Mouse (Mus musculus) CH12.LX (cell line): ENCODE data around the gene Pheta1. TPM values are rescaled to one million over a fixed set of nuclear protein-coding genes. Genes with fewer than 3 reads are reported as not detected.
A peak's percentile ranks its signal among the peaks of the same experiment; 100 is the strongest.

ENCODE experiments used
- DNase-seq: peaks from one replicate; pipeline ENCODE4 v3.0.0-alpha.2; 2013; ENCODE audit errors: extremely low read depth
- H3K27ac ChIP-seq: 2 replicates; pipeline ENCODE4 v1.5.1; 2012; ENCODE audit warnings: low read depth, mild to moderate bottlenecking, control low read depth, moderate library complexity; ENCODE audit not compliant: insufficient read depth
- H3K27me3 ChIP-seq: replicated peaks from 2 replicates; pipeline ENCODE3; 2012; ENCODE audit warnings: inconsistent platforms
- H3K36me3 ChIP-seq, 2 experiments: replicated peaks in 1 of 2; 2 replicates each; pipeline versions ENCODE3 to v1.6.1; 2012; ENCODE audit warnings: inconsistent platforms in 1 of 2, low read length in 1 of 2, mild to moderate bottlenecking in 1 of 2, mixed read lengths in 1 of 2, moderate library complexity in 1 of 2; ENCODE audit not compliant: control insufficient read depth in 1 of 2, insufficient read depth in 1 of 2
- H3K4me1 ChIP-seq, 2 experiments: 2 replicates each; pipeline ENCODE4 v1.6.1; 2012; ENCODE audit warnings: inconsistent platforms in 1 of 2, moderate library complexity in 1 of 2; ENCODE audit not compliant: insufficient read depth in 2 of 2, control insufficient read depth in 1 of 2
- H3K4me2 ChIP-seq: 2 replicates; pipeline ENCODE4 v1.6.1; 2012; ENCODE audit warnings: low read depth, mild to moderate bottlenecking, control low read depth; ENCODE audit not compliant: poor library complexity, insufficient read depth, severe bottlenecking
- H3K4me3 ChIP-seq, 3 experiments: fragments of 150-350 bp in 1 of 3; sonication (generic) in 1 of 3; replicated peaks in 1 of 3; 2 replicates each; pipeline versions ENCODE3 to v1.5.1; 2011 to 2012; ENCODE audit warnings: low read depth in 2 of 3, low read length in 2 of 3, mild to moderate bottlenecking in 2 of 3, moderate library complexity in 2 of 3, control low read depth in 1 of 3, improper control_type of control experiment in 1 of 3, inconsistent platforms in 1 of 3, mixed read lengths in 1 of 3; ENCODE audit not compliant: poor library complexity in 1 of 3
- H3K79me2 ChIP-seq: replicated peaks from 2 replicates; pipeline ENCODE4 v1.6.1; 2012; ENCODE audit warnings: mild to moderate bottlenecking, moderate library complexity; ENCODE audit not compliant: control insufficient read depth, poor library complexity, insufficient read depth, severe bottlenecking; ENCODE audit errors: extremely low read depth
- H3K9ac ChIP-seq: 2 replicates; pipeline ENCODE4 v1.6.1; 2012; ENCODE audit warnings: low read depth, mild to moderate bottlenecking, control low read depth, moderate library complexity; ENCODE audit not compliant: insufficient read depth
- H3K9me3 ChIP-seq: replicated peaks from 2 replicates; pipeline ENCODE3; 2012; ENCODE audit warnings: low read length, inconsistent platforms, mixed read lengths
- CTCF ChIP-seq, 2 experiments: IDR thresholded peaks in 1 of 2; conservative IDR thresholded peaks in 1 of 2; 2 replicates each; pipeline ENCODE4 v1.5.1; 2011 to 2012; ENCODE audit warnings: low read depth in 2 of 2, low read length in 2 of 2, improper control_type of control experiment in 1 of 2, inconsistent platforms in 1 of 2, mild to moderate bottlenecking in 1 of 2, moderate library complexity in 1 of 2
- EP300 ChIP-seq: IDR thresholded peaks from 2 replicates; pipeline ENCODE4 v1.6.1; 2011; ENCODE audit warnings: low read length, improper control_type of control experiment
- ETS1 ChIP-seq: conservative IDR thresholded peaks from 2 replicates; pipeline ENCODE4 v1.6.1; 2012; ENCODE audit warnings: low read depth, mild to moderate bottlenecking, inconsistent platforms, low read length, improper control_type of control experiment, moderate library complexity
- HCFC1 ChIP-seq: IDR thresholded peaks from 2 replicates; pipeline ENCODE4 v1.6.1; 2012; ENCODE audit warnings: low read depth, mild to moderate bottlenecking, inconsistent platforms, low read length, improper control_type of control experiment
- IRF4 ChIP-seq: IDR thresholded peaks from 2 replicates; pipeline ENCODE4 v1.6.1; 2014; ENCODE audit warnings: low read depth, mild to moderate bottlenecking, inconsistent platforms, low read length, improper control_type of control experiment
- JUN ChIP-seq: IDR thresholded peaks from 2 replicates; pipeline ENCODE4 v1.6.1; 2011; ENCODE audit warnings: low read depth, mild to moderate bottlenecking, low read length, improper control_type of control experiment, moderate library complexity; ENCODE audit not compliant: insufficient read depth
- JUND ChIP-seq: conservative IDR thresholded peaks from 2 replicates; pipeline ENCODE4 v1.6.1; 2011; ENCODE audit warnings: low read depth, low read length, improper control_type of control experiment
- KAT2A ChIP-seq: IDR thresholded peaks from 2 replicates; pipeline ENCODE4 v1.6.1; 2012; ENCODE audit warnings: low read length, improper control_type of control experiment, inconsistent platforms; ENCODE audit not compliant: insufficient replicate concordance
- MAZ ChIP-seq: IDR thresholded peaks from 2 replicates; pipeline ENCODE4 v1.6.1; 2012; ENCODE audit warnings: low read depth, mild to moderate bottlenecking, inconsistent platforms, low read length, improper control_type of control experiment, moderate library complexity
- MYC ChIP-seq: IDR thresholded peaks from 2 replicates; pipeline ENCODE4 v1.6.1; 2011; ENCODE audit warnings: low read depth, mild to moderate bottlenecking, improper control_type of control experiment, low read length
- NELFE ChIP-seq: IDR thresholded peaks from 2 replicates; pipeline ENCODE4 v1.6.1; 2011; ENCODE audit warnings: low read depth, low read length, improper control_type of control experiment
- NRF1 ChIP-seq: IDR thresholded peaks from 2 replicates; pipeline ENCODE4 v1.6.1; 2014; ENCODE audit warnings: low read depth, mild to moderate bottlenecking, inconsistent platforms, low read length, improper control_type of control experiment, moderate library complexity
- PAX5 ChIP-seq: IDR thresholded peaks from 2 replicates; pipeline ENCODE4 v1.6.1; 2012; ENCODE audit warnings: low read length, inconsistent platforms, mixed read lengths
- POLR2AphosphoS2 ChIP-seq: IDR thresholded peaks from 2 replicates; pipeline ENCODE4 v1.6.1; 2011; ENCODE audit warnings: low read depth, low read length, improper control_type of control experiment
- RAD21 ChIP-seq: IDR thresholded peaks from 2 replicates; pipeline ENCODE4 v1.6.1; 2011; ENCODE audit warnings: low read depth, mild to moderate bottlenecking, low read length, improper control_type of control experiment, moderate library complexity
- RCOR1 ChIP-seq: conservative IDR thresholded peaks from 2 replicates; pipeline ENCODE4 v1.6.1; 2012; ENCODE audit warnings: low read depth, mild to moderate bottlenecking, inconsistent platforms, low read length, improper control_type of control experiment
- SMC3 ChIP-seq: IDR thresholded peaks from 2 replicates; pipeline ENCODE4 v1.6.1; 2011; ENCODE audit warnings: low read depth, low read length, improper control_type of control experiment
- UBTF ChIP-seq: IDR thresholded peaks from 2 replicates; pipeline ENCODE4 v1.6.1; 2012; ENCODE audit warnings: low read depth, mild to moderate bottlenecking, inconsistent platforms, low read length, improper control_type of control experiment, moderate library complexity
- USF1 ChIP-seq: IDR thresholded peaks from 2 replicates; pipeline ENCODE4 v1.6.1; 2014; ENCODE audit warnings: low read depth, mild to moderate bottlenecking, inconsistent platforms, low read length, improper control_type of control experiment
- ZC3H11A ChIP-seq: IDR thresholded peaks from 2 replicates; pipeline ENCODE4 v1.6.1; 2012; ENCODE audit warnings: low read depth, mild to moderate bottlenecking, inconsistent platforms, low read length, improper control_type of control experiment
- ZKSCAN1 ChIP-seq: IDR thresholded peaks from 2 replicates; pipeline ENCODE4 v1.6.1; 2012; ENCODE audit warnings: low read depth, inconsistent platforms, low read length, improper control_type of control experiment, borderline replicate concordance
- ZMIZ1 ChIP-seq: IDR thresholded peaks from 2 replicates; pipeline ENCODE4 v1.6.1; 2012; ENCODE audit warnings: low read depth, mild to moderate bottlenecking, inconsistent platforms, low read length, improper control_type of control experiment
- dilution Hi-C: fragments of 300-500 bp; cut with MboI; formaldehyde crosslinking; loops from 2 replicates; pipeline ENCODE4 v1.14.3; 2020; ENCODE audit warnings: low sequenced_read_pairs; ENCODE audit not compliant: extremely low pct_unique_long_range_greater_than_20kb, extremely low pct_ligation_motif_present
- in situ Hi-C: fragments of 300-500 bp; cut with MboI; formaldehyde crosslinking; loops from 3 replicates; pipeline ENCODE4 v1.14.3; 2019; ENCODE audit warnings: low sequenced_read_pairs, low pct_ligation_motif_present, low pct_unique_long_range_greater_than_20kb, mixed read lengths
- polyA plus RNA-seq: library from polyadenylated mRNA; unstranded; fragments of >175 nt; gene quantifications from 2 replicates; pipeline ENCODE4 v1.2.1, GENCODE M21; 2012; ENCODE audit warnings: low read depth; ENCODE audit not compliant: insufficient read length
- total RNA-seq, 2 experiments: library from RNA; depleted of rRNA; stranded (reverse); fragments of 300-350 nt in 1 of 2; fragments of >200 nt in 1 of 2; gene quantifications; 2 replicates each; pipeline ENCODE4 v1.2.3; 2012 to 2014

The Pheta1 gene
- total and polyA plus RNA-seq, 3 experiments = 1.4 to 4.5 (median 2.0) TPM

DNA sequence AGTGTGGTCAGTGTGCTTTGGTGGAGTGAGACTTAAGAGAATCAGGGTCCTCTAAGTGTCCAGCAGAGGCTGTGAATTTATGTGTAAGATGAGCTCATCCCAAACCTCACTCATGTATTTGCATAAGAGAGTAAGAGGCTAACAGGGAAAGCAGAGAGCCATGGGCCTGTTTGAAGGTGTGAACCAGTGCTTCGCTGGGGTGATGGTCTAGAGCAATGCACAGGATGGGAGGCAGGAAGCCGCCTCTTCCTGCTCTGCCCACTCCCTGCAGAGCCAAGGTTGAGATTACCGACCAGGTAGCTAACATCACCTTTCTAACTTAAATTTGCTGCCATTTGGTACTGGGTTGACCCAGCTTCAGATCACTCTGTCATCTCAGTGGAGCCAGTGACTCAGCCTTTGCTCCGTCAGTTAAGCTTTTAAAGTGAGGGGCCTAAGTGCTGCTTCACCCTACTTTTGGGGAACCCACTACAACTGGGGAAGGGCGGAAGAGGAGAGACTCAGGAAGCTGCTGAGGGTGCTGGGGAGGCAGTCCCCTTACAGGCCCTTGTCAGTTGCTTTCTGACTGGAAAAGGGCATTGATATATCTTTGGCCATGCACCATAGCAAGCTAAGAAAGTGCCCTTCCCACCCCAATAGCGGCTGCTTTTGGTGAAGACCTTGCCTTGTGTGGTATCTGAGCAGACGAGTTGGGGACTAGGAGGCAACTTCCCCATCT, 36.1 kb upstream of the Pheta1 start:
- Histone ChIP-seq H3K4me3 (no peak overlapping the region), H3K9ac (no peak overlapping the region), H3K79me2 (no peaks in the 10 kb centered on the region), H3K36me3 (peaks cover 70 to 91% of the 10 kb centered on the region in 2 experiments), H3K27me3 (no peaks in the 10 kb centered on the region), H3K4me2 (no peak overlapping the region), H3K27ac (no peak overlapping the region), H3K9me3 (no peaks in the 10 kb centered on the region), H3K4me1 (peaks cover 13 to 23% of the 10 kb centered on the region in 2 experiments)
- dilution Hi-C loops = no loop called here
- in situ Hi-C loops = loop anchor here (5.0 kb wide), 1 partner anchor 35 kb away; the partner anchor contains the start of gene Pheta1
- no peak for DNase-seq
- TF ChIP-seq MYC (no peak), CTCF (conservative IDR thresholded peaks at IDR 0.05 in 1 of 2, IDR thresholded peaks at IDR 0.05 in 1 of 2; ENCODE audit: low read depth in 2 of 2, low read length in 2 of 2) (no peak), HCFC1 (no peak), ETS1 (no peak), USF1 (no peak), POLR2AphosphoS2 (no peak)

DNA sequence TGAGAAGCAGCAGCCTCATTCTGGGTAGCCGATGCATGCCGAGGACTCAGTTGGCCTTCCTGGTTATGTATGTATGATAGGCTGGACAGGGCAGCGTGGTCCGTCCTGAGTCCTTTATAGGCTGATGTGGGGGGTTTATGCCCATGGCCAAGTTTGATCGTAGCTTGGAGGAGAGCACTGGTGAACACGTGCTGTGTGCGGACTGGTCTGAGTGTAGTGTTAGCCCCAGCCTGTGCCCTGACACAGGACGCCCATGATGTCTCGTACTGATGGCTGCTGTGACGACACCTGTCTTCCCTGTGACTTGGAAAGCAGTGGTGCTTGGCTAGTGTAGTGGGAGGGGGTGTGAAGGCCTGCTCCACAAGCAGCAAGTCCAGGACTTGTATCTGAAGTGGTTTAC, 35.0 kb upstream of the Pheta1 start:
- H3K4me2 ChIP-seq = no peak overlapping the region
- peaks cover 13 to 23% of the 10 kb centered on the region in 2 experiments for H3K4me1 ChIP-seq
- H3K9ac ChIP-seq = no peak overlapping the region
- no peak for DNase-seq
- dilution Hi-C loops (no loop called here), in situ Hi-C loops (loop anchor here (5.0 kb wide), 1 partner anchor 34 kb away; the partner anchor contains the start of gene Pheta1)
- H3K4me3 ChIP-seq = no peak overlapping the region
- peaks cover 80 to 96% of the 10 kb centered on the region in 2 experiments for H3K36me3 ChIP-seq
- H3K9me3 ChIP-seq = no peaks in the 10 kb centered on the region
- H3K27ac ChIP-seq = peak overlapping the region; percentile 29; the same call in 1 of the 2 replicates
- H3K79me2 ChIP-seq = no peaks in the 10 kb centered on the region
- no peak for TF ChIP-seq POLR2AphosphoS2
- no peak for TF ChIP-seq RCOR1
- TF ChIP-seq UBTF = no peak
- no peak for TF ChIP-seq IRF4
- no peaks in the 10 kb centered on the region for H3K27me3 ChIP-seq

DNA sequence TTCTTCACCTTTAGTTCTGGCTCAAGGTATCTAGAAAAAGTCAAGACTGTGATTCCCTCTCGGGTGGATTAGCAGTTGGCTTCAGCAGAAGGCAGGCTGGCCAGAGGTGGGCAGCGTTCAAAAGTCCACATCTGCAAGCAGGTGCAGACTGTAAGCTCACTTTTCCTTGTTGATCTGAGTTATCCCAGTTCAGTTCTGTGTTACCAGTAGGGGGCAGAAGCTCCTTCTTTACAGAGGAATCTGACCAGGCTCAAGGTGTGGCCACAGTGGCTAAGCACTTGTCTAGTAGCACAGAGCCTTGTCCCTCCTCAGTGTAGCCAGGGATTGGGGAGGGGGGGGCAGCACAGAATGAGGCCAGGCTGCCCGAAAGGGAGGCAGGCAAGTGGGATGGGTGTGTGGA, 33.7 kb upstream of the Pheta1 start:
- Histone ChIP-seq H3K36me3 (peaks cover 88 to 98% of the 10 kb centered on the region in 2 experiments), H3K4me3 (no peak overlapping the region), H3K27me3 (no peaks in the 10 kb centered on the region), H3K27ac (no peak overlapping the region), H3K4me1 (peaks cover 13 to 24% of the 10 kb centered on the region in 2 experiments), H3K79me2 (0 out of 2 replicates have a peak, but pooled peaks cover 3% of the 10 kb centered on the region), H3K4me2 (no peak overlapping the region), H3K9ac (no peak overlapping the region), H3K9me3 (no peaks in the 10 kb centered on the region)
- peak; percentile 64 for DNase-seq
- dilution Hi-C loops = no loop called here
- in situ Hi-C loops = no loop called here
- TF ChIP-seq KAT2A (no peak), ZKSCAN1 (no peak), HCFC1 (no peak), EP300 (no peak), RCOR1 (no peak), ZMIZ1 (0 out of 2 replicates have a peak, but pooled peaks have one; percentile 30), SMC3 (peak; percentile 94), JUN (no peak), MAZ (no peak), IRF4 (0 out of 2 replicates have a peak, but pooled peaks have one; percentile 5), NELFE (no peak), POLR2AphosphoS2 (peak; percentile 89), PAX5 (no peak), ZC3H11A (peak; percentile 61; the same call in 1 of the 2 replicates), RAD21 (peak; percentile 82), JUND (no peak), CTCF (conservative IDR thresholded peaks at IDR 0.05 in 1 of 2, IDR thresholded peaks at IDR 0.05 in 1 of 2; ENCODE audit: low read depth in 2 of 2, low read length in 2 of 2) (peak; percentile 47 to 91), NRF1 (no peak), MYC (no peak)
